Mouse (Mus musculus): ENCODE results near the gene Ocln.
"Not testable (repeated sequence)": the region's sequence is repeated elsewhere in the genome, so short reads cannot be mapped to it uniquely, and the experiment has no call there.

Gene Ocln

DNA sequence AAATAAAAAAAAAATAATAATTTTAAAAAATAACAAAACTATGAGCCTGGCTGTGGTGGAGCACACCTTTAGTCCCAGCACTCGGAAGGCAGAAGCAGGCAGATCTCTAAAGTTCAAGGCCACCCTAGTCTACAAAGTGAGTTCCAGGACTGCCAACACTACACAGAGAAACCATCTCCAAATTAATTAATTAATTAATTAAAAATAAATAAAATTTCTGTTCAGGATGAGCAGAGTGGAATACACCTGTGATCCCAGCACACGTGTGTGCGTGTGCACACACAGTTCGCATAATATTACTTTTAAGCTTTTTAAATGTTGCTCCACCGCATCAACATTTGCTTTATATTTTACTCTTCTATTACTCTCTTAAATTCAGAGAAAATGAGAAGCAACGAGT, 60.9 kb downstream of the Ocln start:
- no peak for DNase-seq

DNA sequence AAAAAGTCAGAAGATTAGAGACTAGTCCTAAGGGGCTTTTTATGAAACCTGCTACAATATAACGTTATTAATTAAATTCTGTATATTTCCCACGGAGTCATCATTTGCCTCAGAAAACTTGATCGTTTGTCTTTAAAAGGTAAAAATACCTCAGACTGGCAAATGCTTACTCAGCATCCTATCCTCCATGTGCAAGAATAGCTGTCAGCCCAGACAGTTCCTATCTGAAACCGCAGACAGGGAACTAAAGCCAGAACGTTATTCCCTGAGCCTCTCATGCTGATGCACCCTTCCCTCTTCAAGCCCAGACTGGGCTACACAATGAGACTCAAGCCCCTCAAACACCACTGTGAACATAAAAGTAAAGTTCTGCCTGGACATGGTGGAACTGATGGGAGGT, 62.1 kb downstream of the Ocln start:
- DNase-seq, result no peak

DNA sequence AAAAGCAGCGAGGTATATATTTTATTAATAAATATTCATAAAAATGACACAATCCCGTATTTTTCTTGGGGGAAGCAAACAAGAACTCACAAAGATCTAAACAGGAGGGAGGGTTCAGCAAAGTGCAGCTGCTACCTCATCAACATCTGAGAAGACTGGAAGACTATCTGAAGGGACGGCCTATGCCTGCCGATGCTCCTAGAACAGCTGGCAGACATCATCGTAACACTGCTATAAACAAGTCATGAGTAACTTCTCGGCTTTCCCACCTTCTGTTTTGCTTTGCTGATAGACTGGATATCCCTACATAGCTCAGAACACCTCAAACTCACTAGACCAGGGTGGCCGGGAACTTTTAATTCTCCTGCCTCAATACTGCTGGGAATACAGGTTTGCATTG, 68.9 kb downstream of the Ocln start:
- no peak for DNase-seq

- no peak for DNase-seq
These were observed 88.8 kb downstream of the Ocln start for GRCm38 (mm10) chr13:100463527-100464222.

DNA sequence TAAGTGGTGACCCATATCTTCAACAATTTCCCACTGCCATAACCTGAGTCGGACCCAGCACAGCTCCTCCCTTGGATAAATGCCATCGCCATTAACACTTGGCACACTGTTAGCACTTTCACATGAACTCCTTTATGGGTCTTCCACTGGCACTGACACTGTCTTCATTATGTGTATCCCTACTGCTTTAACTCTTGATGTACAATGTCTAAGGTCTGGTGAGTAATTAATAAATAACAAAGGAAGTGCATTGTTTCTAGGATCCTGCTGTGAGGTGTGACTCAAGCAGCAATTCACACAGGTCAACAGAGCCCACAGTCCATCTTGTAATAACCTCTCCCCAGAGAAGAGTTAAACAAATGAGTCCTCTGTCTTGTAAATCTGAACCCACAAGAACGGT, 91.2 kb downstream of the Ocln start:
- no peak for DNase-seq

- not testable (repeated sequence) for DNase-seq
These were observed 99.9 kb downstream of the Ocln start, which contains the start of gene Naip1 for GRCm38 (mm10) chr13:100452415-100453127. TSS of gene Naip1 (minus strand) at chr13:100452869.

GRCm38 (mm10) chr13:100449495-100449894, 103.0 kb downstream of the Ocln start:
- DNase-seq, result no peak
